Mouse (Mus musculus): ENCODE data around the gene Rhbg.

Gene Rhbg

GRCm38 (mm10) chr3:88227976-88228375, 26.5 kb downstream of the Rhbg start:
- DNase-seq, result peak; percentile 68 to 72

GRCm38 (mm10) chr3:88227260-88227659, 27.2 kb downstream of the Rhbg start:
- peak in 1 of 2 experiments; percentile 20 for DNase-seq

DNA sequence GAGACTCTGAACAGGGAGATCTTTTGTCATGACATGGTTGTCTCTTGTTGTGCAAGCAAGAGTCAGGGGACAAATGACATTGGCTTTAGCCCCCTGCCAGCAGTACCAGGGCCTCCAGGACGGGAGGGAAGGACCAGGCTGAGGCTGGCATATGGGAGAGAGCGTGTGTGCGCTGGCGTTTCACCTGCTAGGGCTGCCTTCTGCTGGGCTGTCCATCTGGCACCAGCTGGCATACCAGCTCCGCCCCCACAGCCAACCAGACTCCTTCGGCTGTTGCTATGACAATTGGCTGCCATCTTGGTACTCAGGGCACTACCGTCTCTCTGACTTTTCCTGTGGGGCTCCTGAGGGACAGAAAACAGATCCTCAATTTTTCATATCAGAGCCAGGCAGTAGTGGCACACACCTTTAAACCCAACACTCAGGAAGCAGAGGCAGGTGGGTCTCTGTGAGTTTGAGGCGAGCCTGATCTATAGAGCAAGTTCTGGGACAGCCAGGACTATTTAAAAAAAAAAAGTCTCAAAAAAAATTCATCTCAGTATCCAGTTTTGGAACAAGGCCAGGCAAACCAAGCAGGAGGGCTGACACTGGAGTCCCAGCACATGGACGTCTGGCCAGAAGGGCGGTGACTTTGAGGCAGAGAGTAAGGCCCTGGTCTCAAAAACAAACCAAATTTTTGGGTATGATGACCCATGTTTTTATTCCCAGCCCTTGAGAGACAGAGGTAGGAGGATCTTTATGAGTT, 28.2 kb downstream of the Rhbg start:
- DNase-seq, result peak; percentile 92 to 95

DNA sequence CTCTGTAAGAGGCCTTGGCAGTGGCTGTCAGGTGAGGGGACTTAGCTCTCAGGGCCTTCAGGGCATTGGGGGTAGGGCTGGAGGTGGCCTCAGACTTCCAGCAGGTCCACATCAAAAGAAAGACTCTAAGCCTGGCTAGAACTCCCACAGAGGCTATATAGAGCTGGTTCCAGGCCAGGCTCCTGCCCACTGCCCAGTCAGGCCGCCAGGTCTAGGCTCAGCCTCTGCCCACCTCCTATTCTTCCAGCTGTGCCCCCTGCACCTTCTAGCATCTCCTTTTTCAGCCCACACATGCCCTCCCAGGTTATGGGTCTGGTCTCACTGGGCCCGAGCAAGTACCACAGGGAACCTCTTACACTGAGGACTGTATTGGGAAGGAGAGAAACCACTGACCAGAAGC, 29.6 kb downstream of the Rhbg start:
- peak in 1 of 2 experiments; percentile 52 for DNase-seq

- peak; percentile 80 to 85 for DNase-seq
Measured at GRCm38 (mm10) chr3:88222446-88222845, 32.1 kb downstream of the Rhbg start.

DNA sequence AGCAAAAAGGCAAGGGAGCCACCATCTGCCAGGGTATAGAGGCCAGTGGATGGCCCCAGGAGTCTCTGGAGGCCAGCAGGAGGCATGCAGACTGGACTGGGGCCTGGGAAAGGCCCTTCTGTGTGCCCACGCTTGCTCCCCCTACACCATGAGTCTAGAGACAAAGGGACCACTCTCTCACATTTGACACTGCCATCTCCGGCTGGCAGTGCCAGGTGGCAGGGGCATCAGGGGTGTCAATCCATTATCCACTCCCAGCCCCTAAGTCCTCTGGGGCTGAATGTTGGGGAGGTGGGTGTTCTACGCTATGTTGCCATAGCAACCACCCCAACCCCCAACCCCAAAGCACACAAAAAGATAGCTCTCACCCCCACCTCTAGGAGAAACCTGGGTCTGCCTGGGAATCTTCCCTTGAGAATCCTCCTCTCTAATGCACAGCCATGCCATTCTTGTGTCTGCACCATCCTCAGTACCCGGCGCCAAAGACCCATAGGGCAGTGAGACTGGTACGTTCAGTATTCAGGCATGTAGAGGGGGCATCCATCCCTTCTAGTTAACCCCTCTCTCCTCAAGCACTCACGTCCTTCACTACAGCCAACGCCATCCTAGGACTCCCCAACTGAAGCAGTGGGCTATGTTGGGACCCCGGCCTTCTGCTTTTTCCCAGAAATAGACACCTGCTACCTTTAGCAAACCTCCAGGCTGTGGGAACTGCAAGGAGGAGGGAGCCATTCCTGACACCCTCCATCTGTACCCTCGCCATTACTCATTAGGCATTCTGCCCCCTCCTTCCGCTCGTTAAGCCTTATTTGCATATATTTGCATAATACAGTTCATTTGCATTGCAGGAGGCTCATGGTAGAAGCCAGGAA, 32.8 kb downstream of the Rhbg start:
- DNase-seq, result peak; percentile 79

DNA sequence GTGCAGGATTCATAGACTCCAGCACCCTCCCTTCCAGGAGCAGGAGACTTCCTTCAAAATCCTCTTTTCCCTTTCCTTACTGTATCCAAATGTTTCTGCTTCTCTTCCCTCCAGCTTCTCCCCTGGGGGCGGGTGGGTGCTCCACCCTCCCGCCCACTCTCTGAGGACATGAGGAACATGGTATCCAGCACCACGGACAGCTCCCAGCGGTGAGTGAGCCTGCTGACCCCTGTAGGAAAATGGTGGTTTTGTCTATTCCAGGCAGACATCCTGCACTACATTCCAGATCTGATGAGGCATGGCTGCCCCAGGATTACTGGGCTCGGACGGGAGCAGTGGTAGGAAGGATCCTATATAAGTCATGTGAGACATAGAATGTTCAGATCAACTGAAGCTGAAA, 33.7 kb downstream of the Rhbg start:
- DNase-seq, result no peak

- no peak for DNase-seq
Measured at GRCm38 (mm10) chr3:88219940-88220339, 34.6 kb downstream of the Rhbg start.

GRCm38 (mm10) chr3:88217679-88218078, 36.8 kb downstream of the Rhbg start:
- no peak for DNase-seq

DNA sequence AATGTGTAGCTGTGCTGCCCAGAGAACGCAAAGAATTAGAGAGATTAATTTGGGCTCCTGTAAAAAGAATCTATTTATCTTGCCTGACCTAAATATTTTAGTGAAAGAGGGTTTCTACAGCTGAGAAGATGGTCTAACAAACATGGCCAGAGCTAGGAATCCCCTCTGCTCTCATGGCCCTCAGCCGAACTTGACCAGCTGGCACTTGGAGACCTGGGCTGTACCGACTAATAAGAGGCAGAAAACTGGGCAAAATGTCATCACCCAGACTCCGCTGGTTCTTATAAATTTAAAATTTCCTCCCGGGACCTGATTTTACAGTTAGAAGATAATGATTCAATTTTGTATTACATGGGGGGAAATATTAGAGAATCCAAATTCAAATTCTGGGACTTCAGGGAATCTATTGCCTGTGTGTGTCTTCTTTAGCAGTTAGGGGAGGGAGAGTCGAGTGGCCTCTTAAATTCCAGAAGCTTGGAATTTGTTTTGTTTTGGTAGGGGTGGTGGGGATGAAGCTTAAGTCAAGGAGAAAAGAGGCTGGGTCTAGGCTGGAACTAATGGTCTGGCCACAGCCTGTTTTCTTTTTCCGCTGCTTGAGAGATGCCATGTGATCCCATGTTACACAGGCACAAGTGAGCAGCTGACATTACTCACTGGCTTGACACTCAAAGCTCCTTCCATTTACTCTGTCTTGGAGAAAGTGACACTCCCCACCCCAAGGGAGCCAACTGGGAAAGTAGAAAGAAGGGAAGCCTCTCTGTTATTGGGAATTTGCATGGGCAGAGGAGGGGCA, 37.8 kb downstream of the Rhbg start:
- peak; percentile 86 to 90 for DNase-seq

- peak in 1 of 2 experiments; percentile 58 for DNase-seq
Measured at GRCm38 (mm10) chr3:88216116-88216515, 38.4 kb downstream of the Rhbg start.

GRCm38 (mm10) chr3:88215553-88216004, 38.9 kb downstream of the Rhbg start:
- peak; percentile 80 to 87 for DNase-seq

DNA sequence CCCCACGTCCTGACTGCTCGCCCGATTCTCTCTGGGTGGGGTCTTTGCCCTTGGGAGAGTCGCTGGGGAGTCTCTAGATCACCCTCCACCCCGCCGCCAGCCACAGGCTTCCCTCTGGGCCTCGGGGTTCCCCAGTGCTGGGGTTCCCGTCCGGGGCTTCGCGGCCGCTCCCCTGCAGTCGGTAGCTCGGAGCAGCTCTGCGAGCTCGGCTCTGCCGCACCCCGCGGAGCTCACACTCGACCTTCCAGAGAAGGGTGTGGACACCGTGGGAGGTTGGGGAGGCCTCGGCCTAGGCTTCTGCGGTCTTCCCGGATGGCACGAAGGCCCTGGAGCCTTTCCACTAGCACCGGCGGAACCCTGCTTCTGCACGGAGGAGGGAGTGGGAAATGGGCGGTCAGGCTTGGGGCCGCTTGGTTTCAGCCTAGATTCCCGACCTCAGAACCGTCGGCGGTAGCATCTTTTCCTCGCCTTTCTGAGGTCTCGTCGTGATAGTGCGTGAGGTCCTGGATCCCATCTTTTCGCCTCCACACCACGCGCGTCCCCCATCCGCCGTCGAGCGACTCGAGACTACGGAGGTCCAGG, 39.4 kb downstream of the Rhbg start:
- DNase-seq, result peak; percentile 71 to 73

DNA sequence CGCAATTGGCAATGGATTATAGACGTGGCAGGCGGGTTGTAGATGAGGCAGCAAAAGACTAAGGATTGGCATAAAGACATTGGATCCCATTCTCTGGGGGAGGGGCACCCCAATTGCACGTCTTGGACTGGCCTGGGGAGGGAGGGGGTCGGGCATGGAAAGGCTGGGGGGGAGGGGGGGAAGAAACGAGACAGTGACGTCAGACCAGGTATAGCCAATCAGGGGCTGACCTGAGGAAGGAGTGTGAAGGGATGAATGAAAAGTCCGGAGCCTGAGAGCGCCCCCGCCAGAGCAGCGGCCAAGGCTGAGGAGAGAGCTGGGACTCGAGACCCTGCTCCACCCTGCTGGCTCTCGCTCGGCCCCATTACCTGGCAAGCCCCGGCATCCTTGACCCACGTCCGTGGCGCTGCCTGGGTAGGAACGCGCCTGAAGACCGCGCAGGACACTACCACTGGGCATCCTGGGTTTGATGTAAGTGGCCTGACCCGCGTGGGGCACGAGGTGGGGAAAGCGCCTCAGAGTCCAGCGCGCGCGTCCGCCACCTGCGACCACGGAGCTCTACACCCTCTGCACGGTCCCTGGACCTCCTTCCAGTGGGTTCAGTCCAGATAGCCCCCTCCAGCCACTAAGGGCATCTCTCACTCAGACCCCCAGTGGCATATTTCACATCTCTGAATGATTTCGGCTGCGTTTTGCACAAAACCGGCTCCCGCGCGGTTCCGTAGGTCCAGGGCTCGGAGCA, 40.1 kb downstream of the Rhbg start:
- DNase-seq, result peak; percentile 93 to 94

DNA sequence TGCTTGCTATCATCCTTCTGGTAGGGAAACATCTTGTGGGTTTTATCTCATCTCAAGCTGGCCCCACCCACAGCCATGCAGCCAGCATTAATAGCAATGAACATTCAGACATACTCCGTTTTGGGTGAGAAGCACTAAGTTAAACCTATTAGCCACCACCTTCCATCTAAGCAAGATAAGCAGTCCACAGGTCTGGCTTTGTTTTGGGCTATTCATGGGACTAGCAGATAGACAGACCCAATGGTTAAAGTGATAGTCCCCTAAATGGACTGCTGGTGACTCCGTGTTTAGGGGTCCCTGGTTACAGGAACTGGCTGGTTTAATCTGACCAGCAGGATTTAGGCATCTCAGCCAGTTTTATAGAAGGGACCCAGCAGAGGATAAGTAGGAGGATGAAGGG, 41.5 kb downstream of the Rhbg start:
- DNase-seq, result peak in 1 of 2 experiments; percentile 39

DNA sequence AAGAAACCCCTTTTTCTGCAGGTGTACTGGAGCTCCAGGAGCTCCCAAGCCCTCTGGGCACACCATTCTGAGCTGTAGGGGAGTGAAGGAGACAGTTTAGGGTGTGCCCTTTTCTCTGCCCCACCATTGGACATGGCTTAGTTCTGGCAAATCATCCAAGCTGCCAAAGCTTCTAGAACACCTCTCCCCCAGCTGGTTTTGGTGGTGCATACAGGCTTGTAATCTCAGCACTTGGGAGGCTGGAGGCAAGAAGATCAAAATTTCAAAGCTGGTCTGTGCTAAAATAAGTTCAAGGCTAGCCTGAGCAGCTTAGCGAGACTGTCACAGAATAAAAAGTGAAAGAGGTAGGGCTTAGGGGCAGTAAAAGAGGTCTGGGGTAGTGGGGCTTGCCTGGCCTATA, 42.2 kb downstream of the Rhbg start:
- DNase-seq, result peak; percentile 15

GRCm38 (mm10) chr3:88210918-88211317, 43.6 kb downstream of the Rhbg start:
- peak in 1 of 2 experiments; percentile 17 for DNase-seq

GRCm38 (mm10) chr3:88210121-88210520, 44.4 kb downstream of the Rhbg start:
- no peak for DNase-seq

DNA sequence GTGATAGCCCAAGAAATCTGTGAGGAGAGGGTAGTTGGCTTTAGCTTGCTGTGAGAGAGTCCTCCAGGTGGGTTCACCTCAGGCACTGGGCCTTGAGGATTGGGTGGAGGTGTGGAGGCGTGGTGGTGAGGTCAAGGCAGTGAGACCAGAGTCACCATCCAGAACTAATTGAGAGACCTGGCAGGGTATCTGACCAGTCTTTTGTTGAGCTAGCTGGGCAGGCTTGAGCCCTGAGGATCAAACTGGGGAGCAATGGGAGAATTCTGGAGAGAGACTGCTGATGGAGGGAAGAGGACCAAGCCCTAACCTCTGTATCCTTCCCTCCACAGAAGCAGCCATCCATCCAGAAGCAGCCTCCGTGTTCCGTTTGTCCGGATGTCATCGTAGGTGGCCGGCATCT, 45.2 kb downstream of the Rhbg start:
- DNase-seq, result peak; percentile 22 to 39

DNA sequence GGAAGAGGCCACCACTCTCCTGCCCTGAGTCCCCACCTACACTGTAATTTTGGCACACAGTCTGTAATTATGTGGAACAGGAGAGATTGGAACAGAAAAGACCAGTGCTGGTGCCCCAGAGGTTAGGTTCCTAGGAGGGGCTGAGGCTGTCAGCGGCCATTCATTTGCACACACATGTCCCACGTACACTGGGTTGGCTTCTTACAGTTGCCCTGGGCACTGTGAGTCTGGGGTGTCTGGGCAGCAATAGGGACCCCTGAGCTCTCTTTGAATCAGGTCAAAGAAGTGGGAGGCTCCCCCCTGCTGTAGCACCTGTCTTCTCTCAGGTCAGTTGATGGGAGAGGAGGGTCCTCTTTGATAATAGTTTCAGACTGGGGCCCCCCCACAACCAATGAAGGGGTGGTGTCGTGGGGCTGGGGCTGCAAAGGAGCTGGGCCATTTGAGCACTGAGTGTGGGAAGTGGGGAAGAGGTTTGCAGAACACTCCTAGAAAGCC, 46.2 kb downstream of the Rhbg start:
- peak; percentile 28 to 31 for DNase-seq

- DNase-seq, result peak; percentile 62 to 74
Measured at GRCm38 (mm10) chr3:88207451-88208100, 46.9 kb downstream of the Rhbg start.

Measured in cerebellum, postnatal 14 days (tissue).